Mouse (Mus musculus) gastrocnemius, postnatal 25 days (tissue): ENCODE results near the gene Gtdc1. TPM values are rescaled to one million over a fixed set of nuclear protein-coding genes. Genes with fewer than 3 reads are reported as not detected.

ENCODE experiments used
- DNase-seq: peaks from one replicate; pipeline ENCODE4 v3.0.0; 2022
- total RNA-seq, 2 experiments: library from RNA; stranded (reverse); gene quantifications; 1 replicate in 1 of 2; 2 replicates in 1 of 2; pipeline ENCODE4 v1.2.3; 2021

The Gtdc1 gene
- total RNA-seq, 2 experiments from 2014 or later, result 22.3 to 22.6 TPM

DNA sequence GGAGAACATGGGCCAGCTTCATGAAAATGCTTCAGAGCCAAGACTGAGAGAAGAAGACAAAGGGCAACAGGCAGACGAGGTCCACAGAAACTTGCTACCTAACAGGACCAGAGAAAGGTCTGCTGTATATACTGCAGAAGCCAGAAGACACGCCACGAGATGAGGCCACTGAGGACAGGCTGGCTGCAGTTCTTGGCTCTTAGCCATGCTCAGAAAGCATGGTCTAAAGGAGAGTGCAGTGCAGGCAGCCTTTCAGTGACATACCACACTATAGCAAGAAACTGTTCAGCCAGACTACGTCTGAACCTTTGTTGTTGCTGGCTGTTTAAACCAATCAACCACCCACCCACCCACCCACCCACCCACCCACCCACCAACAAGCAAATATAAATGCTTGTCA, 336.6 kb downstream of the Gtdc1 start:
- no peak for DNase-seq

DNA sequence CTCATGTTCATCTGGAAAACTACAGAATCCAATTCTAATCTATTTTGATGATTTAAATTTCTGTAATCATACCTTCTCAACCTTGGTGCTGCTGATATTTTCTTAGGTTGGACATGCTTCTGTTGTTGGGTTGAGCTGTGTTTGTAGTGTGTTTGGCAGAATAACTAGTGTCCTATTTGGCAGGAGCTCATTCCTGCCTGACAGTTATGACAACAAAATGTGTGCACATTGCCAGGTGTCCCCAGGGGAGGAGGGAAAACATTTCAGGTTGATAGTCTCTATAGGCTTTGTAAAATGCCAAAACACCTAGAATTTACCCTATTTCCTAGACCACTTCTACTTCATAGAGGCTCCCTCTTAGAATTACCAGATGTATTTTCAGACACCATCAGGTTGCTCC, 343.4 kb downstream of the Gtdc1 start:
- DNase-seq, result no peak

DNA sequence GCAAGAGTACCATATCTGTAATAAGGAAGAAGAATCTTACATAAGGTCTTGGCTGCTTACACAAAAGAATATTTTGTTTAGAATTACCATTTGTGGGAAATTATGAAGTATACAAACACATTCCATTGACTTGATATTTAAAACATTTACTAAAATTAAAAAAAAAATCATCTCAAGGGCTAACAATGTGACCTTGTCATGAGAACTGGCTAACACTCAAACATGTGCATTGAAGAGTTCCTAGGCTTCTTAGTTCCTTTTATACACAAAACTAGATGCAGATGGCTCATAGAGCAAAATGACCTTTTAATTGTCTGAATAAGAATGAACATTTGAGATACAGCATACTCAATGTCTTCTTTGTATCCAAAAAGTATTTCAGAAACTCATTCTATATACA, 344.0 kb downstream of the Gtdc1 start:
- no peak for DNase-seq

DNA sequence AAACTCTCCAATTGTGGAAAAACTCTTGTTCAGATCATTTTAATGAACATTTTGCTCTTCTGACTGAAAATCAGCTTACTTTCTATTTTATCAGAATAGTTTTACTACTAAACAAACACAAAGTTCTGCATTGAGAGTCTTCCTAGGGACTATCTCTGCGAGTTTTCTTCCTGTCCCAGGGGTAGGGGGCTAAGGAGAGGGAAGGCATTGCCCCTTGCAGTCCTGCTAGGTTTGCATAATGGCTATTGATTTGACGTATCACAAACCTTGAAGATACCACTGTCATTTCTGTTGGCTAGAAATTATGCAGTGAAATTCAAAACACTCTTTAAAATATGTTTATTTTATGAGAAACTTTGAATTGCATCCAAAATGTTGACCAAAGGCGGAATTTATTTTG, 355.6 kb downstream of the Gtdc1 start:
- no peak for DNase-seq

DNA sequence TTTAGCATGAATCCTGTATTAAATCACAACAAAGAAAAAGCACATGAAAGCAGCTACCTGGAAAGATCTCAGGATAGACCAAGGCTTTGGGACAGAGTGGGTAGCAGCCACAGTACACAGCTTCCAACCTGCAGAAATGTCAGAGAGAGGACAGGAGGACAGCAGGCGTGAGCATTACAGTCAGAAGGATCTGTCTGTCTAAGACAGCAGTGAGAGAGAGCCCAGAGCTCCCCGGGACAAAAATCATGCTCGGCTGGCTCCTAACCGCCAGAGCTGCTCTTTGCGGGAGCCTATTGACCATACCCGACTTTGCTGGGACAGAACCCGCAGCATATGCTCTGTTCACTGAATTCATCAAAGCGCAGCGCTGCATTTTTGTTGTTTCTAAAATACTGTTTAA, 356.3 kb downstream of the Gtdc1 start:
- no peak for DNase-seq

DNA sequence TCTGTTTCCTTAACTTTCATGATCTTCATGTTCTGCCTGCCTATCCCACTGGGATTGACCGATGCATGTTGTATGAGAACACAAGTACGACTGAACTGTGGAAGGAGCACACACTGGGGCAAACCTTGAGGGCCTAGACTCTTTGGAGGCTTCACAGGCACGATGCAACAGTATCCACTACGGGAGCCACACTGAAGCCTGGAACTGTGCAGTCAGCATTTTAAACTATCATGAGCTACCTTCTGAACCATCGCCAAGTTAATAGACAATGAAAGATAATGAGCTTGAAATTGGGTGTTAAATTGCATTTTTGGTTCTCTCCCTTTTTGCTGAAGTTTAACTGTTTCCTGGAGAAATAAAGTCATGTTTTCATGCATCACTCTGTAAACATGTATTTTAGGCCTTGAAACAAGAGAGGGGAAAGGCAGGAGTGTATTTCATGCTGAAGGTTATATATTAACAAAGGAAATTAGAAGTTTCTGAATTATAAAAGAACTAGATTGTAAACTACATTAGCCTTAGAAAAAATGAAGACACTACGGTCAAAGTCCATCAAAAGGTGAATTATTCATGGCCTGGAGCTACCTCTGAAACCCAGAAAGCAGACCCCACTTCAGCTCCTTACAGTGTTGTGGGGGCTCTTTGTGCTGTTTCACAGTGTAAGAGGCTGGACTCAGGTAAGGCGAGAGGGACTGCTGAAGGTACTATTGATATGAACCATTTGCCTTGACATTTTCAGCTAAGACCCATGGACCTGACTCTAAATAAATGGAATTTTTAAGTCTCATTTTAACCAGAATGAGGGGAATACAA, 358.1 kb downstream of the Gtdc1 start:
- no peak for DNase-seq

DNA sequence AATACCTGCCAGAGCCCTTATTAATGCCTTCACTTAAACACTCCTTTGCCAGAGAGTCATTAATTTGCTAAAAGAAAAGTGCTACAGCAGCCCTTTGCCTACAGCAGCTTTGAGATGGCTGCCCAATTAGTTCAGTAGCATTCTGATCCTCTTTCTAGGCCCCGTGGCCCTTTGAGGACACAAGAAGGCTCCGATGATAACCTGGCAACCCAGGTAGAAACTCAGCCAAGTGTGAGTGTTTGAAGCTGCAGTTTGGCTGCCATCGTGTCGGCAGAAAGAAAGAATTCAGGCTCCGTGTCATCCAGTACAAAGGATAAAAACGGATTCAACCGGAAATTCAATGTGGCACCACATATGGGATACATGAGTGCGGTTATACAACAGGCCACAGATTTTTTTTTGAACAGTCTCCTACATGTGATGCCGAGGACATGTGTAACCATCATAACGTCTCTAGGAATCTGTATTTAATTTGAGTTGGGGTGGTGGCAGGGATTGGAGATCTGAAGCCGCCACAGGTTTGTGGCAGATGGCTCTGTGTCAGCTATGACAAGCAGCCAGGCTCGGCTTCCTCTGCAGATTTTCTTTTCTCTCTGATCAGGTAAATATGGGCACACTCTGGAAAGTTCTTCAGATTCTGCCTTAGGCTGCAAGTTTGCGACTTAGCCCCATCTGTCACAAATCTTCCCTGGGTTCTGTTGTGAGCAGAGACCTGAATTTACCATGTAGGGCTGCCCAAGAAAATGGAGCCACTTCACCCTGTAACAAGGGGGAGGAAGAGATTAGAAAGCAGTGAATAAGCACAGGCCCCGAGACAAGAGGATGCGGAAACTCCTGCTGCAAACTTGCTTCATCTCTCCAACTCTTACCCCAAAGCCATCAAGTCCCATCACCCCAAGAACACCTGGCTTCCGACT, 362.4 kb downstream of the Gtdc1 start:
- no peak for DNase-seq

DNA sequence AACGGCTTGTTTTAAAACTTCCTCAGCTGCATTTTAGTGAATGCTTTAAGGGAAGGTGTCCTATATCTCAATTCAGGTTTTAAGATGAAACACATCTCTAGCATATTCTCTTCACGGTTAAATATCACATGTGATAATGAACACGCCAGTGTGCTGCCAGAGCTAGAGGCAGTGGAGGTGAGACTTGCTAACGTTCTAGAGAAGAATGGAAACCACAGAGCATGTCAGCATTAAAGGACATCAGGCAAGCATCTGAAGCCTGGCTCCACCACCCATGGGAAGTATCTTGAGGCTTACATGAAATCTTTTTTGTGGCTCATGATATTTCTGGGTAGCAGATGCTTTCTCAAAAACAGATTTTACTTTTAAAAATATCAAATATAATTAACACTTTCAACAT, 365.7 kb downstream of the Gtdc1 start:
- DNase-seq, result no peak

DNA sequence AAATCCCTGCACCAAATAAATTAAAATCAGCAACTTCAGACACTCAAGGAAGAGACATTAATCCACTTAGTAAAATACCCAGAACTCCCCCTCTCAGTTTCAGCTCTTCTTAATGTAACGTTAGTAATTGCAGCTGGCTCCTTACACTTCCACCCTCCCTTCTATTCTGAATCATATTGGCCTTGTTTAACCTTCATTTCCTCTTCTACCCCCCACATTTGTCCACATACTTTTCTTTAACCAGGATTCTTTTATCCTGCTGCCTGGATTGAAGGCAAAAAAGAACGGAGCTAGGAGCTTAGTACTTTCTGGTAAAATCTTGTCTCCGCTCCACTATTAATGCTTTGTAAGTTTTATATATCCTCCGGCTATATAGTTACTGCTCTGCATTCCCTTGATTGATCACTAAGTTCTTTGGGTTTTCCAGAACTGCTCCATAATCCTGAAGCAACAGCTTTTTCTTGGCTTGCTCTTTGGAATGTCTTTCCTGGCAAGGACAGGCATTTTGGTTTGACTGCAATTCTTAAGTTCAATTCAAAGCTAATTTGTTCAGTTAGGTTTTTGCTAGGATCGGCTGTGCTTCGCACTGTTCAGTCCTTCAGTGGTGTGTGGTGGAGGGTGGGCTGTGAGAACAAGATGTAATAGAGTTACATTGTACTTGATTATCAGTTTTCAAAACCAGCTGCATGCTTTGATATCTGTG, 368.1 kb downstream of the Gtdc1 start:
- no peak for DNase-seq

DNA sequence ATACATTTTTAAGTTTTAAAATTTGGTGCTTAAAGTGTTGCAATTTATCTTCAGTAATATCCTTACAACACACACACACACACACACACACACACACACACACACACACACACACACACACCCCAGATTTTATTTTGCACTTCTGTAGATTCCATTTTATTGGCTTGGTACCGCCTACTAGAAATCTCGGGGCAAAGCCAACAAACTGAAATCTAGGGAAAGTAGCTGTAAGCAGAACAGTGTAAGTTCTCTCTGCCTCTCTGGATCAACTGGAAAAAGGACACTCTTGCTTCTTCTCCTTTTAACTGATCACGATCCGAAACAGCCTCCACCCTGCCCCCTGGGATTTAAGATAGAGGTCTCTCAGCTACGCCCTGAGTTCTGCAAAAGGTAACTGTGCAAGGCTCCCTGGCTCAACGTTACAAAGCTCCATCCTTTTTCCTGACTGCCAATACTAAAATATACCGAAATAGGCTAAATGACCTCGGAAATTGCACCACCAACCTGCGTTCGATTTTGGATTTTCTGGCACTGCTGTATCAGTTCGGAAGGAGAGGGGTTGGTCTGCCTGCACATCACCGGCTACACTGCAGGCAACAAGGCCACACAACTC, 369.7 kb downstream of the Gtdc1 start:
- DNase-seq, result no peak

DNA sequence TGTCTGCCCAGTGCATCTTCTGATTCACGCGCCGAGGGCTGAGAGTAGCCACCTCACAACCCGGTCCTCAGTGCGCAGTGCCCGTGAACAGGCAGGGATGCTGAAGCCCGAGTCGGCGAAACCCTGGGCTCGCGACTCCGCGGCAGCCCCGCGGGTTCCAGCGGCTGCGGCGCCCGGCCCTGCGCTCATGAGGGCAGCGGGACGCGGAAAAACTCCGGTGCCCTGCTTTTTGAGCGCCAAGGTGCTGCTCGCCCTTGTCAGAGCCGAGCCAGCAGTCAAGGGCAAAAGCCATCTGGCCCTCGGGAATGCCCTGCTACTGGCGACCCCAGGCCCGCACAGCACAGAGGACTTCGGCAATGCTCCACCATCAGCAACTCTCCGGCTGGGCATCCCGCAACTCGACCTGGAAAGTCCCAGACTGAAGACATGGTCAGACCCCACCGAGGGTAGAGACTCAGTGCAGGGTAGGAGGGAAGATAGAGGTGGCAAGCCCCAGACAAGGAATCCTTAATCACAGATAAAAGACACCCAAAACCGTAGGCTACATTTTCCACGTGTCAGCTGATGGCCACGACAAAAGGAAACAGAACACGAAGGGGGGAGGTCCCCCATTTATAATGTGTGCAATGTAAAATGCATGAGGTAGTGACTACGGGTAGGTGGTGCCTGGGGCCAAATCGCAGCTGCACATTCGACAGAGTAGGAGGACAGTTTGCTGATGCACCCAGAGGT, 370.4 kb downstream of the Gtdc1 start:
- peak; percentile 18 for DNase-seq

DNA sequence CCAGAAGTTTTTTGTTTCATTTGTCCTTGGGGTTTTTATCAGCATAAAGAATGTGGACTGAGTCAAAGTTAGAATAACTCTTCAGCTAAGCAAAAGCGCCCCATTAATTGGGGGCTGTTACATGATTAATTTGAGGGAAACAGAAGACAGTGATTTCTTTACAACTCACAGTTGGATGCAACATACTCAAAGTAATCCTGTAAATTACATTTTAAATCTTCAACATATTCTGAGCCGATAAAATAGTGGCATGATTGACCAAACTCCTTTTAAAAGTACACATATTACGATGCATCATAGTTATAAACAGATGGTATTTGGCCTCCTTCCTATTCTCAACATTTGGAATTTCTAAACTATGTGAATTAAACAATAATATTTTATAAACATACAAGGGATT, 372.7 kb downstream of the Gtdc1 start:
- DNase-seq, result no peak

DNA sequence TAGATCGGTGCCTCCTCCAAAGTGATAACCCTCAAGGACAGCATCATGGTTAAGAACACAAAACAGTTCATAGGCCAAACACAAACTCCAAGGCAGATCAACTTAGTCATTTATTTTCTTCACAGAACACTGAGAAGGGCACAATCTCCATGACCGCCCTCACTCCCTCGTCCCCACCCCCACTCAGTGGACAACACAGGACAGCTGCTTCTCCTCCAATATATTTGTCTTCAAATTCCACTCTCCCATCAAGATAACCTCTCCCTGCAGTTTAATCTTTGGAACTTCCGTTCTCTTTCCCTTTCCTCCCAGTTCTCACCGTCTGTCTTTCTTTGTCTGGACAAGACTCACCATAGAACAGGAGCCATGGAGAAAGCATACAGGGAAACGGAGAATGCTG, 378.1 kb downstream of the Gtdc1 start:
- DNase-seq, result no peak

DNA sequence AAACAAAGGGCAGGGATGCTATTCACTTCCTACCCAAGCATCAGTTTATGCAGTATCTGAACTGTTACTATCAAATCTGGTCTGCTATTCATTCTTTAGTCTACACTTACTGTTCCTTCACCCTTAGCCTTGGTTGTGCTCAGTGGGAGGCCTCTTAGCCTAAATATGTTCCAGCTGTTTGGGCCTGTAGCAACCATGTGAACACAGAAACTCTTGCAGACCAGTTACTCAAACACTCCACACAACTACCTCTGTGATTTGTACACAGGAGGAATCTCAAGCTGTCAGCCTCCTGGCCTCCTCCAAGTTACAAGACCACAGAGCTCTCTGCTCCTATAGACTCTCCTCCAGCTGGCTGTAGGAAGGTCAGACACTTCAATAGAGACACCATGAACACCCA, 384.7 kb downstream of the Gtdc1 start:
- DNase-seq, result no peak

DNA sequence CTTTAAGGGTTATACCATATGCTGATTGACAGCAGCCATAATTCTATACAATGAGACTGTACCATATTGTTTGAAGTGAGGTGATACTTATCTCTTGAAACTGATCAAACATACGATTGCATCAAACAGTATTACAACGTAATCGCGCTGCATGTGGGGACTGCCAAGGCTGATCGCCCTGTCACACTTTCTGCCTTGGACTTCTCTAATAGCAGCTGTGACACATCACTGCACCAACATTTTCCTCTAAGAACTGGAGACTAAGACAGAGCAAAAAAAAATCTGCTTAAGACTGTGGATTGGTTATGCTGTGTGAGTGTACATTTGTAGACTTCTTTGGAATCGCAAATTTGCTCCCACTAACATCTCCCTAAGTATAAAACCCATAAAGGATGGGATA, 385.7 kb downstream of the Gtdc1 start:
- no peak for DNase-seq

DNA sequence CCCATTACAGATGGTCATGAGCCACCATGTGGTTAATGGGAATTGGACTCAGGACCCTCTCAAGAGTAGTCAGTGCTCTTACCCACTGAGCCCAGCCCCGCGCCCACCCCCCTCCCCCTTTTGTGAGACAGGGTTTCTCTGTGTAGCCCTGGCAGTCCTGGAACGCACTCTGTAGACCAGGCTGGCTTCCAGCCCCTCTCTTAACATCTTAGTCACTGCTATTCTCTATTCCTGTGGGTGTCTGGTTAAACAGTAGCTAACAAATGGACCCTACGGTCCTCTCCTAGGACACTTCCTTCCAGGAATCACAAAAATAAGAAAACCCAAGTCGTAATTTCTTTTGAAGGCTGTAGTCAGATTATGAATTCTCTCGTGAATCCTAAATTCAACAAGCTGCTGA, 386.6 kb downstream of the Gtdc1 start:
- no peak for DNase-seq

DNA sequence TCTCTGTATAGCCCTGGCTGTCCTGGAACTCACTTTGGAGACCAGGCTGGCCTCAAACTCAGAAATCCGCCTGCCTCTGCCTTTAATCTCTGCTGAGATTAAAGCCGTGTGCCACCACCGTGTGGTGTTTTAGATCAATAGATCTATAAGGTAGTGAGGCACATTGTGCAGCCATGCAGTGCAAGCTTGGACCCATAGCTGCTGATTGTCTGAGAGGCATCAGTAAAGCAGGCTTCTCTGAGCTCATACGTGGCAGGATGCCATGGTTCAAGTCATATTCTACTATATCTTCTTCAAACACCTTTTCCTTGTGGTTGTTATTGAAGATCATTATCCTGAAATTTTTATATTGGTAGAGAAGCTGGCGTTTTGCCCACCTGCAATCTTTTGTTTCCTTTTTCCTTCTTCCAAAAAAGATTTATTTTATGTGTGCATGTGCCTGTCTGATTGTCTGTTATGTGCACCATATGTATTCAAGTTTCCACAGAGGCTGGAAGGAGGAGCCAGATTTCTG, 388.3 kb downstream of the Gtdc1 start:
- DNase-seq, result no peak

DNA sequence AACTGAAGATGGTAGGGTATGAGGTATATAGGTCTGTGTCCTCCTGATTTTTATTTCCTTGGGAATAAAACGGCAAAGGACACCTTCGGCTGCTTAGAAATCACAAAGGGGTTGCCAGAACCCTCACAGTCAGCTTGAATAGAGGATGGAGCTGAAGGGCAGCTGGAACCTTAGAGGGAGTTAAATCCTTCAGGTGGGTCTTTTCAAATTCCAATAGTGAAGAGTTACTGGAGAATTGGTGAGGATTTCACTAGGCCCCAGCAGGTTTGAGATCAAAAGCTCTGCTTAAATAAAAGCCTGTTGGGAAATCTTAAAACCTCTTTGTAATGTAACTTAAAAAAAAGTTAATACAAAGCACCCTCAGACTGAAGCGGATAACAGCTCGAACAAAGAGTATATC, 389.3 kb downstream of the Gtdc1 start:
- no peak for DNase-seq

DNA sequence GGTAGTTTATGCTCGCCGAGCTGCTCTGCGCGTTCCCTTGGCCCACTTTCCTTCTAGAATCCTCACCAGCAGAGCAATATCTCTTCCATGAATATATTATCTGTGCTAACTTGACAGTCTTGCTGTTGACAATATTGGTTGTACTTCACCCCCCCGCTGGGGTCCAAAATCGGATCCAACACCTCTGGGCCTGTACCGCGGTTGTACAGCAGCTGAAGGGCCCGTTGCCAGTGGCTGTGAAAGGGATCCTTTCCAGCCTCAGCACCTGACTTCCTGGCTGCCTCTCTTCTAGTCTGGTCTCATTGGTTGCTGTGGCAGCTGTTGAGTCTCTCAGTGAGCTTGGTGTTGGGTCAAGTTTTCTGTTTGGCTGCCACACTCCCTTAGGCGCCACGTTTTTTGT, 391.7 kb downstream of the Gtdc1 start:
- DNase-seq, result peak; percentile 67

DNA sequence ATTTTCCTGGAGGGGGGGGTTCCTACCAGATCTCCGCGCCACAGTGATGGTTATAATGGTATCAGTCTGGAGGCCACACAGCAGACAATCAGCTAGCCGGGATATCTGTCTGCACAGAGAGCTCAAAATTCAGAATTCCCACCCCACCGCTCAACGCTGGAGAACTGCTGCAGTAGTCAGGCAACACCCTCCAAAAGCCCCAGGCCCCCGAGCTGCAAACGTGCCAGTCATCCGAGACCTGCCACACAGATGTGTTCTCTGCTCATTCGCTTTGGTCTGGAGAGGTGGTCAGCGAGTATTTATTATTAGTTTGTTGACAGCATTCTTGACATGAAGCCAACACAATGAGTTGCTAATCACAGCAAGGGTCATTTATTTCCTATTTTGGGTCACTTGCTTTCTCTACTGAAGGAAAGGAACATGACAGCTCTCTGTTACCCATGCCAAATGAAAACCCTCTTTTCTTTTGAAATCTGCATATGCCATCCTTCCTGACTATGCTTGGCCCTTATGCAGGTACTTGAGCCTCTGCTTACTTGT, 392.3 kb downstream of the Gtdc1 start:
- no peak for DNase-seq
